Mouse (Mus musculus): ENCODE data around the gene Pbrm1.

DNA sequence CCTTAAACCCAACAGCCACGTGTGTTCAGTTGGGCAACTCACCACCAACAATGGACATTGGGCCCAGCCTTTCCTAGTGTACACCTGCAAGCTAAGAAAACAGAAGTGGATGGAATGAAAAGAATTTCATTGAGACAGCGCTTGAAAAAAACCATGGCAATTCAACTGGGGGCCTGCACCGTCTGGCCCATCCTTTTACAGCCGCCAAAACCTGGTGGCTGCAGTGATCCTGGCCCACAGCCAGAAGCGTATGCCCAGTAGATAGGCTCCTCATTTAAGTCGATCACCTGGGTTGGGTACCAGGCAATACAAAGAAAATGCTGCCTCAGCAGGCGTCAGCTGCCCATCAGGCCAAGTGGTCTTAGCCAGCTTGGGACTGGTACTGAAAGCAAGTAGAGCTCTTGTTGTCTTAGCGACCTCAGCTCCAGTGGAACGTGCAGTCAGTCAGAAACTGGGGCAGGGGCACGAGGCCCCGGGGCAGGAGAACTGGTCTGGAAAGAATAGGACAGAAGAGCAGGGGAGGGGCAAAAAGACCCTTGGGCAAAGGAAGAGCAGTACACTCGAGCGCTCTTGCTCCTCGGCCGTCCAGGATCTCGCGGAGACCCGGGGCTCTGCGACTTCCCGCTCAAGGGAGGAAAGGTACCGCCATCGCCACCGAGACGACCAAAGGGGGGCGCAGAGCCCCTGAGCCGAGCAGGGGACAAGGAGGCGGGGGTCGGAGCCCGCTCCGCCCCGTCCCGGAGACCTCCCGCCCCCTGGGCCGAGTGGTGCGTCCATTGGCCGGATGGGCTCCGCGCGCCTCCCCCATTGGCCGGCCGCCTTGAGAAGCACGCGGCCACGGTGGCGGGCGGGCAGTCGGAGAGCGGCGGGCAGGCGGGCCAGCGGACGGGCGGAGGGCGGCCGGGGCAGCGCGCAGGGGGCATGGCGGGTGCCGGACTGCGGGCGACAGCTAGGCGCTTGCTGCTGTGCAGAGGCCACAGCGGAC, 111.6 kb downstream of the Pbrm1 start, which contains the start of gene Nt5dc2:
- TF ChIP-seq CTCF (IDR thresholded peaks at IDR 0.05; ENCODE audit: insufficient read depth, low read length) (no peak), POLR2A (IDR thresholded peaks at IDR 0.05; ENCODE audit: borderline replicate concordance, extremely low read depth, low read depth, low read length) (no peak)

Measured in lung, adult 2 months (tissue).